Mouse (Mus musculus): Measurements from ENCODE around the gene Gpatch11.

DNA sequence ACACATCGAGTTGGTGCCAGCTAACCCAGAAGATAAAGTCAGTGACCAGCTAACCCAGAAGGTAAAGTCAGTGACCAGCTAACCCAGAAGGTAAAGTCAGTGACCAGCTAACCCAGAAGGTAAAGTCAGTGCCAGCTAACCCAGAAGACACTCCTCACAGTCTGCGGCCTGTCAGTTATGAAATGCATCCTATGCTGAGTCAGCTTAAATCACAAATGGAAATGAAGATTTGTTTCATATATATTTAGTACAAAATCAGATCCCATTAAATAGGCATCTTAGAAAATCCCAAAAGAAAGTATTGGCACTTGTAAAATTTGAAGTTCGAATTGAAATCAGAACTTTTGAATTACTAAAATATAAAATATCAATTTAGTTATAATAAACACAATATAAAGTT lies 25.8 kb upstream of the Gpatch11 start:
- no peak for TF ChIP-seq TAL1 (conservative IDR thresholded peaks at IDR 0.05; ENCODE audit: low read depth, low read length)
- TF ChIP-seq CTCF (IDR thresholded peaks at IDR 0.05; ENCODE audit: low read depth, low read length) = no peak
- no peak for TF ChIP-seq GATA1 (IDR thresholded peaks at IDR 0.05; ENCODE audit: borderline replicate concordance, low read length)
